Mouse (Mus musculus) cerebellum, adult 9-10 months (tissue): ENCODE data around the gene Skint8.
"Not testable (repeated sequence)": the region's sequence is repeated elsewhere in the genome, so short reads cannot be mapped to it uniquely, and the experiment has no call there.

Source experiments
- DNase-seq: peaks from one replicate; pipeline ENCODE4 v3.0.0; 2022

The Skint8 gene

GRCm38 (mm10) chr4:111919092-111919491, at the start of gene Skint8:
TSS of gene Skint8 (plus strand) at chr4:111919392.
- no peak for DNase-seq

GRCm38 (mm10) chr4:111880112-111880875, 38.9 kb upstream of the Skint8 start:
- DNase-seq, result no peak

GRCm38 (mm10) chr4:111883543-111883942, 35.6 kb upstream of the Skint8 start:
- no peak for DNase-seq

- peak; percentile 40 for DNase-seq
Measured at GRCm38 (mm10) chr4:111886018-111886417, 33.2 kb upstream of the Skint8 start.

- DNase-seq, result peak; percentile 58
Measured at GRCm38 (mm10) chr4:111886607-111887006, 32.6 kb upstream of the Skint8 start.

- DNase-seq, result no peak
Measured at GRCm38 (mm10) chr4:111892138-111892537, 27.1 kb upstream of the Skint8 start.

GRCm38 (mm10) chr4:111897755-111898154, 21.4 kb upstream of the Skint8 start:
- no peak for DNase-seq

- DNase-seq, result no peak
Measured at GRCm38 (mm10) chr4:111898566-111898965, 20.6 kb upstream of the Skint8 start.

- not testable (repeated sequence) for DNase-seq
Measured at GRCm38 (mm10) chr4:111900491-111900890, 18.7 kb upstream of the Skint8 start.

GRCm38 (mm10) chr4:111901473-111901872, 17.7 kb upstream of the Skint8 start:
- no peak for DNase-seq

- no peak for DNase-seq
Measured at GRCm38 (mm10) chr4:111902775-111903174, 16.4 kb upstream of the Skint8 start, which contains the start of gene Slc5a9. TSS of gene Slc5a9 (minus strand) at chr4:111902918.

- peak; percentile 5 for DNase-seq
Measured at GRCm38 (mm10) chr4:111907926-111908325, 11.3 kb upstream of the Skint8 start.

- no peak for DNase-seq
Measured at GRCm38 (mm10) chr4:111961309-111961708, 42.1 kb downstream of the Skint8 start.

- DNase-seq, result not testable (repeated sequence)
Measured at GRCm38 (mm10) chr4:111963241-111963640, 44.0 kb downstream of the Skint8 start.

- no peak for DNase-seq
Measured at GRCm38 (mm10) chr4:111963669-111964068, 44.5 kb downstream of the Skint8 start.

GRCm38 (mm10) chr4:111972623-111973022, 53.4 kb downstream of the Skint8 start, which contains the start of gene Skint7:
TSS of gene Skint7 (plus strand) at chr4:111972923.
- DNase-seq, result no peak
